Mouse (Mus musculus): ENCODE measurements around the gene Ctnna2. TPM values are rescaled to one million over a fixed set of nuclear protein-coding genes. Genes with fewer than 3 reads are reported as not detected.

Ctnna2 gene
- polyA plus RNA-seq, 1 experiment from 2014 or later = 1.6 TPM

- 42% methylated on average over 3 of the region's 3 CpGs for WGBS
- Histone ChIP-seq H3K4me1 (replicated peaks) (no peaks in the 10 kb centered on the region), H3K36me3 (no peaks in the 10 kb centered on the region), H3K27ac (no peak overlapping the region), H3K9ac (no peak overlapping the region), H3K4me3 (no peak overlapping the region), H3K27me3 (no peaks in the 10 kb centered on the region), H3K9me3 (replicated peaks) (no peaks in the 10 kb centered on the region), H3K4me2 (no peak overlapping the region)
- no peak for ATAC-seq (replicated peaks; ENCODE audit: insufficient number of reproducible peaks, insufficient read depth, low FRiP score, low read depth)
Observed at GRCm38 (mm10) chr6:77577585-77577984, 401.9 kb downstream of the Ctnna2 start.

GRCm38 (mm10) chr6:77572614-77573013 is 406.9 kb downstream of the Ctnna2 start:
- Histone ChIP-seq H3K36me3 (no peaks in the 10 kb centered on the region), H3K9me3 (replicated peaks) (no peaks in the 10 kb centered on the region), H3K27ac (no peak overlapping the region), H3K4me3 (no peak overlapping the region), H3K27me3 (no peaks in the 10 kb centered on the region), H3K9ac (no peak overlapping the region), H3K4me1 (replicated peaks) (no peaks in the 10 kb centered on the region), H3K4me2 (no peak overlapping the region)
- no peak for ATAC-seq (replicated peaks; ENCODE audit: insufficient number of reproducible peaks, insufficient read depth, low FRiP score, low read depth)
- 38% methylated on average over 3 of the region's 3 CpGs for WGBS

GRCm38 (mm10) chr6:77569851-77570250 is 409.6 kb downstream of the Ctnna2 start:
- H3K27ac ChIP-seq = no peak overlapping the region
- no peaks in the 10 kb centered on the region for H3K4me1 ChIP-seq (replicated peaks)
- no peak for ATAC-seq (replicated peaks; ENCODE audit: insufficient number of reproducible peaks, insufficient read depth, low FRiP score, low read depth)
- no peak overlapping the region for H3K4me3 ChIP-seq
- WGBS = 88% methylated on average over 3 of the region's 3 CpGs
- H3K4me2 ChIP-seq = no peak overlapping the region
- no peak overlapping the region for H3K9ac ChIP-seq
- no peaks in the 10 kb centered on the region for H3K36me3 ChIP-seq
- no peaks in the 10 kb centered on the region for H3K27me3 ChIP-seq
- no peaks in the 10 kb centered on the region for H3K9me3 ChIP-seq (replicated peaks)

GRCm38 (mm10) chr6:77556181-77556580 is 423.3 kb downstream of the Ctnna2 start:
- H3K9me3 ChIP-seq (replicated peaks) = no peaks in the 10 kb centered on the region

GRCm38 (mm10) chr6:77537055-77537807 is 442.3 kb downstream of the Ctnna2 start:
- ATAC-seq (replicated peaks; ENCODE audit: insufficient number of reproducible peaks, insufficient read depth, low FRiP score, low read depth) = no peak
- 58% methylated on average over 15 of the region's 15 CpGs for WGBS

More at GRCm38 (mm10) chr6:77556181-77556580, 423.3 kb downstream of the Ctnna2 start:
- Histone ChIP-seq H3K36me3 (no peaks in the 10 kb centered on the region), H3K4me3 (no peak overlapping the region), H3K27ac (no peak overlapping the region), H3K4me2 (no peak overlapping the region), H3K4me1 (replicated peaks) (no peaks in the 10 kb centered on the region), H3K27me3 (no peaks in the 10 kb centered on the region), H3K9ac (no peak overlapping the region)
- ATAC-seq (replicated peaks; ENCODE audit: insufficient number of reproducible peaks, insufficient read depth, low FRiP score, low read depth) = no peak
- WGBS = 41% methylated on average over 1 of the region's 1 CpGs

GRCm38 (mm10) chr6:77527636-77528035 is 451.9 kb downstream of the Ctnna2 start:
- no peak overlapping the region for H3K4me3 ChIP-seq
- WGBS = 47% methylated on average over 2 of the region's 2 CpGs
- no peak overlapping the region for H3K4me2 ChIP-seq
- no peak for ATAC-seq (replicated peaks; ENCODE audit: insufficient number of reproducible peaks, insufficient read depth, low FRiP score, low read depth)
- no peaks in the 10 kb centered on the region for H3K9me3 ChIP-seq (replicated peaks)
- H3K36me3 ChIP-seq = no peaks in the 10 kb centered on the region
- H3K27me3 ChIP-seq = no peaks in the 10 kb centered on the region
- H3K9ac ChIP-seq = no peak overlapping the region
- H3K4me1 ChIP-seq (replicated peaks) = no peaks in the 10 kb centered on the region
- H3K27ac ChIP-seq = no peak overlapping the region

More at GRCm38 (mm10) chr6:77537055-77537807, 442.3 kb downstream of the Ctnna2 start:
- H3K4me1 ChIP-seq (replicated peaks) = no peaks in the 10 kb centered on the region
- H3K9me3 ChIP-seq (replicated peaks) = no peaks in the 10 kb centered on the region
- H3K36me3 ChIP-seq = no peaks in the 10 kb centered on the region
- H3K27me3 ChIP-seq = no peaks in the 10 kb centered on the region
- no peak overlapping the region for H3K4me2 ChIP-seq
- H3K4me3 ChIP-seq = no peak overlapping the region
- no peak overlapping the region for H3K9ac ChIP-seq
- H3K27ac ChIP-seq = no peak overlapping the region

DNA sequence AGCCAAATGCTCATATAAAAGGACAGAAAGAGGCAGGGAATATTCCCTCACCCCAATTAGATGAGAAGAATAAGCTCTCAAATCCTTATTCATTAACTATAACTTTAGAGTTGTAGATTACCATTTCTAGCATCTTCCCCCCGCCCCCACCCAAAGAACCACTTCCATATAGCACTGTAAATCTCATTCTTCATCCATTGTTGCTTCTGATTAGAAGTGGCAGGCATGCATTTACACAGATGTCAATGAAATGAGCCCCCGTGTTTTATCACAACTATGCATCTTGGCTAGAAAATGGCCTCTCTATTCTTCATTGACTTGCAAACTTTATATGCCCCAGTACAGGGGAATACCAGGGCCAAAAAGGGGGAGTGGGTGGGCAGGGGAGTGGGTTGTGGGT is 457.7 kb downstream of the Ctnna2 start:
- no peaks in the 10 kb centered on the region for H3K27me3 ChIP-seq
- no peaks in the 10 kb centered on the region for H3K4me1 ChIP-seq (replicated peaks)
- no peak overlapping the region for H3K4me2 ChIP-seq
- no peak overlapping the region for H3K4me3 ChIP-seq
- no peak for ATAC-seq (replicated peaks; ENCODE audit: insufficient number of reproducible peaks, insufficient read depth, low FRiP score, low read depth)
- no peaks in the 10 kb centered on the region for H3K36me3 ChIP-seq
- 74% methylated on average over 2 of the region's 2 CpGs for WGBS
- H3K9ac ChIP-seq = no peak overlapping the region
- H3K9me3 ChIP-seq (replicated peaks) = no peaks in the 10 kb centered on the region
- H3K27ac ChIP-seq = no peak overlapping the region

- WGBS = 67% methylated on average over 2 of the region's 2 CpGs
- Histone ChIP-seq H3K9ac (no peak overlapping the region), H3K4me2 (no peak overlapping the region), H3K36me3 (no peaks in the 10 kb centered on the region), H3K4me3 (no peak overlapping the region), H3K4me1 (replicated peaks) (no peaks in the 10 kb centered on the region), H3K9me3 (replicated peaks) (no peaks in the 10 kb centered on the region), H3K27me3 (no peaks in the 10 kb centered on the region), H3K27ac (no peak overlapping the region)
- no peak for ATAC-seq (replicated peaks; ENCODE audit: insufficient number of reproducible peaks, insufficient read depth, low FRiP score, low read depth)
Observed at GRCm38 (mm10) chr6:77516515-77516914, 463.0 kb downstream of the Ctnna2 start.

- 21% methylated on average over 5 of the region's 5 CpGs for WGBS
Observed at GRCm38 (mm10) chr6:77511805-77512204, 467.7 kb downstream of the Ctnna2 start.

GRCm38 (mm10) chr6:77491721-77492120 is 487.8 kb downstream of the Ctnna2 start:
- no peak overlapping the region for H3K9ac ChIP-seq
- ATAC-seq (replicated peaks; ENCODE audit: insufficient number of reproducible peaks, insufficient read depth, low FRiP score, low read depth) = no peak
- 74% methylated on average over 5 of the region's 5 CpGs for WGBS

More at GRCm38 (mm10) chr6:77511805-77512204, 467.7 kb downstream of the Ctnna2 start:
- no peaks in the 10 kb centered on the region for H3K4me1 ChIP-seq (replicated peaks)
- no peak overlapping the region for H3K9ac ChIP-seq
- H3K9me3 ChIP-seq (replicated peaks) = no peaks in the 10 kb centered on the region
- no peaks in the 10 kb centered on the region for H3K27me3 ChIP-seq
- H3K4me3 ChIP-seq = no peak overlapping the region
- H3K36me3 ChIP-seq = no peaks in the 10 kb centered on the region
- no peak for ATAC-seq (replicated peaks; ENCODE audit: insufficient number of reproducible peaks, insufficient read depth, low FRiP score, low read depth)
- H3K4me2 ChIP-seq = no peak overlapping the region
- H3K27ac ChIP-seq = no peak overlapping the region

GRCm38 (mm10) chr6:77486658-77487057 is 492.8 kb downstream of the Ctnna2 start:
- no peaks in the 10 kb centered on the region for H3K27me3 ChIP-seq
- H3K9ac ChIP-seq = no peak overlapping the region
- H3K27ac ChIP-seq = no peak overlapping the region
- no peak overlapping the region for H3K4me2 ChIP-seq
- no peak overlapping the region for H3K4me3 ChIP-seq
- WGBS = 88% methylated on average over 3 of the region's 3 CpGs
- no peaks in the 10 kb centered on the region for H3K9me3 ChIP-seq (replicated peaks)
- H3K36me3 ChIP-seq = no peaks in the 10 kb centered on the region
- H3K4me1 ChIP-seq (replicated peaks) = no peaks in the 10 kb centered on the region
- no peak for ATAC-seq (replicated peaks; ENCODE audit: insufficient number of reproducible peaks, insufficient read depth, low FRiP score, low read depth)

More at GRCm38 (mm10) chr6:77491721-77492120, 487.8 kb downstream of the Ctnna2 start:
- no peak overlapping the region for H3K4me3 ChIP-seq
- no peaks in the 10 kb centered on the region for H3K36me3 ChIP-seq
- H3K4me2 ChIP-seq = no peak overlapping the region
- no peaks in the 10 kb centered on the region for H3K4me1 ChIP-seq (replicated peaks)
- H3K9me3 ChIP-seq (replicated peaks) = no peaks in the 10 kb centered on the region
- H3K27ac ChIP-seq = no peak overlapping the region
- no peaks in the 10 kb centered on the region for H3K27me3 ChIP-seq

- H3K27me3 ChIP-seq = no peaks in the 10 kb centered on the region
- H3K4me2 ChIP-seq = no peak overlapping the region
- ATAC-seq (replicated peaks; ENCODE audit: insufficient number of reproducible peaks, insufficient read depth, low FRiP score, low read depth) = no peak
- 72% methylated on average over 3 of the region's 3 CpGs for WGBS
- H3K4me1 ChIP-seq (replicated peaks) = no peaks in the 10 kb centered on the region
- H3K27ac ChIP-seq = no peak overlapping the region
- no peak overlapping the region for H3K9ac ChIP-seq
- H3K9me3 ChIP-seq (replicated peaks) = no peaks in the 10 kb centered on the region
- no peak overlapping the region for H3K4me3 ChIP-seq
- H3K36me3 ChIP-seq = no peaks in the 10 kb centered on the region
Observed at GRCm38 (mm10) chr6:77482081-77482480, 497.4 kb downstream of the Ctnna2 start.
